Mouse (Mus musculus) lung, adult 2 months (tissue): Measurements from ENCODE around the gene Rpl31.

ENCODE experiments used
- CTCF ChIP-seq: fragments of 200-500 bp; IDR thresholded peaks from 2 replicates; pipeline ENCODE4 v1.5.1; 2011; ENCODE audit warnings: mild to moderate bottlenecking, low read length, control low read depth; ENCODE audit not compliant: insufficient read depth
- POLR2A ChIP-seq: fragments of 200-500 bp; IDR thresholded peaks from 2 replicates; pipeline ENCODE4 v1.6.1; 2011; ENCODE audit warnings: low read depth, mild to moderate bottlenecking, control low read depth, low read length, borderline replicate concordance; ENCODE audit errors: extremely low read depth

DNA sequence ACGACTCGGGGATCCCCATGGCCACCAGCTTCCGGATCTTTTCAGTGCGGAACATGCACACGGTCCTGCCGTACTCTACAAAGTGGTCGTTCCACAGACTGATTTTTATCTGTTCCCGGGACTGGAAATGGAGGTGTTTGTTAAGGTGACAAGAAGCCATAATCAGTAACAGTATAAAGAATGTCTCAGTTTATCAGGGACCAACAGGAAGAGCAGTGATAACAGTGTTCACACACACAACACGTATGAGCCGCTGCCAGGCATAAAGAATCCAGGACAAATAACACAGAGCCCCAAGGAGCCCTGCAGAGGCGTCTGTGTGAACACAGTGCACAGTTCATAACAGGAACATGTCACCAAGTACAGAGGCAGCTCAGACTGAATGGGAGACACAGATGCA is 21.7 kb downstream of the Rpl31 start:
- TF ChIP-seq CTCF (no peak), POLR2A (no peak)
